Mouse (Mus musculus): ENCODE results near the gene Slc10a1. TPM values are rescaled to one million over a fixed set of nuclear protein-coding genes. Genes with fewer than 3 reads are reported as not detected.

Slc10a1 gene
- polyA plus RNA-seq (2014; fragmentation: Nextera tagmentation; extraction: Ambion mirVana), result 0.43 and 0.44 TPM in 2 replicates

DNA sequence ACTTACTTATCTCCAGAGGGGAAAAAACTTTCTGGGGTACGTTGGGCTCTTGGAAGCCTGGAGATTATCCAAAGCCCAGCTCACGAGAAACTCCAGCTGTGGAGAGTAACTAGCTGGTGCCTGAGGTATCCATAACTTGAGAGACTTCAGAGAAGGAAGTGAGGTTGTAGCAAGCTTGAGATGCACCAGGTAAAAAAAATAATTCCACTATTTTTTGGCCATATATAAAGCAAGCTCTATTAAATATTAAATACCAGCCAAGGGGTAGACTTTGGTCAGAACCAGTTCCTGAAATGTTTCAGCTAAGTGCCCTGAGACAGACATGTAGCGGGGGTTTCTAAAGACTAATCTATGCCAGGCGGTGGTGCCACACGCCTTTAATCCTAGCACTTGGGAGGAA, at the start of gene Slc10a1:
Gene Slc10a1, minus strand, starts transcription at position 101 of the 400 bp plus-strand sequence.
- no peaks in the 10 kb centered on the region for H3K4me1 ChIP-seq (ENCODE audit: control insufficient read depth, insufficient read depth, low read length)
- no peak within 1 kb of the TSS for H3K4me2 ChIP-seq (ENCODE audit: low read depth)
- no peak within 1 kb of the TSS for H3K4me3 ChIP-seq (ENCODE audit: low read depth, low read length)
- DNase-seq (ENCODE audit: low spot score) (no peak), ATAC-seq (ENCODE audit: insufficient read depth, low FRiP score, low TSS enrichment) (no peak)
- no peaks in the 10 kb centered on the region for H3K9me3 ChIP-seq (ENCODE audit: control insufficient read depth, low read length)
- H3K27ac ChIP-seq (ENCODE audit: low read depth, low read length), result no peak within 1 kb of the TSS
- no peaks in the 10 kb centered on the region for H3K27me3 ChIP-seq (ENCODE audit: control insufficient read depth, insufficient read depth, low read length)
- H3K36me3 ChIP-seq (ENCODE audit: control insufficient read depth, insufficient read depth, low read length), result no peaks in the 10 kb centered on the region
- WGBS, result 88% methylated on average over 5 of the region's 5 CpGs
- no peak within 1 kb of the TSS for H3K9ac ChIP-seq (ENCODE audit: low read length)

DNA sequence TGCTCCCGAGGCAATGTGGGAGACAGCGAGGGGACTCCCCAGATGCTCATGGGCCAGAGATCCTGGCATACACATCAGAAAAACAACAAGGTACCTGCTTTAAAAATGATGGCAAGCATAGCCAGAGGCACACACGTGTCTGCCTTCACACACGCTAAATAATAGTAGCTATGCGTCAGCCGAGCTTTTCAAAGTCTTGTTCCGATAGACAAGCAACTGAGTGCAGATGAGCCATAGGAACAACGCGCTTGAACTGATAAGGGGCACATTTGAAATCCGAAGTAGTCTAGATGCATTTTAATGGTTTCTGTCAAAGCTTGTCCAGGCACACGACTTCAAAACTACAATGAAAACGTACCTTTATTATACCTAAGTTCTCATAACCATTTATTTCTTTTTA, 49.1 kb upstream of the Slc10a1 start:
- Histone ChIP-seq H3K27ac (ENCODE audit: low read depth, low read length) (no peak overlapping the region), H3K9me3 (ENCODE audit: control insufficient read depth, low read length) (no peaks in the 10 kb centered on the region), H3K36me3 (ENCODE audit: control insufficient read depth, insufficient read depth, low read length) (no peaks in the 10 kb centered on the region), H3K4me3 (ENCODE audit: low read depth, low read length) (no peak overlapping the region), H3K4me2 (ENCODE audit: low read depth) (no peak overlapping the region), H3K27me3 (ENCODE audit: control insufficient read depth, insufficient read depth, low read length) (no peaks in the 10 kb centered on the region), H3K4me1 (ENCODE audit: control insufficient read depth, insufficient read depth, low read length) (no peaks in the 10 kb centered on the region), H3K9ac (ENCODE audit: low read length) (no peak overlapping the region)
- DNase-seq (ENCODE audit: low spot score) (no peak), ATAC-seq (ENCODE audit: insufficient read depth, low FRiP score, low TSS enrichment) (no peak)
- 91% methylated on average over 12 of the region's 12 CpGs for WGBS

- H3K4me1 ChIP-seq (ENCODE audit: control insufficient read depth, insufficient read depth, low read length), result peaks cover 4% of the 10 kb centered on the region
- no peak for DNase-seq (ENCODE audit: low spot score)
- 82% methylated on average over 11 of the region's 11 CpGs for WGBS
- no peak overlapping the region for H3K27ac ChIP-seq (ENCODE audit: low read depth, low read length)
- H3K9ac ChIP-seq (ENCODE audit: low read length), result no peak overlapping the region
- H3K9me3 ChIP-seq (ENCODE audit: control insufficient read depth, low read length), result no peaks in the 10 kb centered on the region
- H3K4me3 ChIP-seq (ENCODE audit: low read depth, low read length), result no peak overlapping the region
- H3K4me2 ChIP-seq (ENCODE audit: low read depth), result no peak overlapping the region
- no peaks in the 10 kb centered on the region for H3K36me3 ChIP-seq (ENCODE audit: control insufficient read depth, insufficient read depth, low read length)
- H3K27me3 ChIP-seq (ENCODE audit: control insufficient read depth, insufficient read depth, low read length), result no peaks in the 10 kb centered on the region
- ATAC-seq (ENCODE audit: insufficient read depth, low FRiP score, low TSS enrichment), result no peak
These were observed 45.0 kb upstream of the Slc10a1 start for GRCm38 (mm10) chr12:81013496-81013895.

GRCm38 (mm10) chr12:81011994-81012393, 43.5 kb upstream of the Slc10a1 start:
- H3K4me3 ChIP-seq (ENCODE audit: low read depth, low read length), result no peak overlapping the region
- no peaks in the 10 kb centered on the region for H3K36me3 ChIP-seq (ENCODE audit: control insufficient read depth, insufficient read depth, low read length)
- H3K27ac ChIP-seq (ENCODE audit: low read depth, low read length), result no peak overlapping the region
- H3K27me3 ChIP-seq (ENCODE audit: control insufficient read depth, insufficient read depth, low read length), result no peaks in the 10 kb centered on the region
- peaks cover 4% of the 10 kb centered on the region for H3K4me1 ChIP-seq (ENCODE audit: control insufficient read depth, insufficient read depth, low read length)
- WGBS, result 89% methylated on average over 2 of the region's 2 CpGs
- H3K9ac ChIP-seq (ENCODE audit: low read length), result no peak overlapping the region
- ATAC-seq (ENCODE audit: insufficient read depth, low FRiP score, low TSS enrichment), result no peak
- H3K9me3 ChIP-seq (ENCODE audit: control insufficient read depth, low read length), result no peaks in the 10 kb centered on the region
- DNase-seq (ENCODE audit: low spot score), result no peak
- no peak overlapping the region for H3K4me2 ChIP-seq (ENCODE audit: low read depth)

- H3K27me3 ChIP-seq (ENCODE audit: control insufficient read depth, insufficient read depth, low read length), result no peaks in the 10 kb centered on the region
- no peak overlapping the region for H3K27ac ChIP-seq (ENCODE audit: low read depth, low read length)
- no peaks in the 10 kb centered on the region for H3K9me3 ChIP-seq (ENCODE audit: control insufficient read depth, low read length)
- no peaks in the 10 kb centered on the region for H3K36me3 ChIP-seq (ENCODE audit: control insufficient read depth, insufficient read depth, low read length)
- no peak for ATAC-seq (ENCODE audit: insufficient read depth, low FRiP score, low TSS enrichment)
- 12% methylated on average over 3 of the region's 3 CpGs for WGBS
- no peak for DNase-seq (ENCODE audit: low spot score)
- H3K4me2 ChIP-seq (ENCODE audit: low read depth), result no peak overlapping the region
- no peak overlapping the region for H3K4me3 ChIP-seq (ENCODE audit: low read depth, low read length)
- no peak overlapping the region for H3K9ac ChIP-seq (ENCODE audit: low read length)
- peaks cover 4% of the 10 kb centered on the region for H3K4me1 ChIP-seq (ENCODE audit: control insufficient read depth, insufficient read depth, low read length)
These were observed 41.3 kb upstream of the Slc10a1 start for GRCm38 (mm10) chr12:81009813-81010212.

DNA sequence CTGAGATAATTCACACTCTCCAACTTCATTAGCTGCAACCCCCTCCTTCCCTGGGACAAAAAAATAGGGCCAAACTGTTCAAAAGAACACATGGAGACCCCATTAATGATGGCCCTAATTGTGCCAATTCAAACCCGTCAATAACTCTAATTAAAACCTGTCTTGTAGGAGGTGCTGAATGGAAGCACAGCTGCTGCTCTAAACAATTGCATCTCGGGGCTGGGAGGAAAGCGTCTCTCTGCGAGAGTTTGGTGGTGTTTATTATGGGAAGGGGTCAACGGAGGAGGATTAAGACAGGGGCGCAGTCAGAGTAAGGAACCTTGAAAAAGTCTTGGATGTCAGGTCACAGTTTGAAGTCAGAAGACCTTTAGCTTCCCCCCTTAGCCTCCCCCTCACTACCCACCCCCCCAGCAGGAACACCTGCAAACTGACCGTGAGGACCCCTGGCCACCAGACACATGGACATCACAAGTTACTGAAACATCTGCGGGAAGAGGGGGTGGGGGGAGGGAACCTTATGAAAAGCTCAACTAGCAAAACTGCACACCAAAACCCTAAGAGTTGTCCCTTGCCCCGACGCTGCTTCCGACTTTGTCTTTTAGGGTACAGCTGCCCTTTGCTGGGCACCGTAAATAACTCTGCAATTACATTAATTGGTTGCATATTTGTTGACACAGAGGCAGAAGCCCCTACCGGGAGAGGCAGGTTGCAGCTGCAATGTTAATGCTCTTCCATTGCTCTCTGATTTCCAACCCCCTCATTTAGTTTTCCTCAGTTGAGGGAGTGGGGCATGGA, 34.5 kb upstream of the Slc10a1 start:
- 0 out of 2 replicates have a peak, but pooled peaks cover 2% of the 10 kb centered on the region for H3K27me3 ChIP-seq (ENCODE audit: control insufficient read depth, insufficient read depth, low read length)
- H3K4me2 ChIP-seq (ENCODE audit: low read depth), result no peak overlapping the region; the same call in 1 of the 2 replicates
- no peak overlapping the region for H3K9ac ChIP-seq (ENCODE audit: low read length)
- no peak overlapping the region for H3K27ac ChIP-seq (ENCODE audit: low read depth, low read length)
- H3K9me3 ChIP-seq (ENCODE audit: control insufficient read depth, low read length), result no peaks in the 10 kb centered on the region
- DNase-seq (ENCODE audit: low spot score) (no peak), ATAC-seq (ENCODE audit: insufficient read depth, low FRiP score, low TSS enrichment) (no peak)
- 6% methylated on average over 13 of the region's 13 CpGs for WGBS
- no peaks in the 10 kb centered on the region for H3K36me3 ChIP-seq (ENCODE audit: control insufficient read depth, insufficient read depth, low read length)
- peaks cover 8% of the 10 kb centered on the region; the same call in 1 of the 2 replicates for H3K4me1 ChIP-seq (ENCODE audit: control insufficient read depth, insufficient read depth, low read length)
- no peak overlapping the region for H3K4me3 ChIP-seq (ENCODE audit: low read depth, low read length)

GRCm38 (mm10) chr12:81000924-81001323, 32.4 kb upstream of the Slc10a1 start:
- Histone ChIP-seq H3K27ac (ENCODE audit: low read depth, low read length) (no peak overlapping the region), H3K27me3 (ENCODE audit: control insufficient read depth, insufficient read depth, low read length) (0 out of 2 replicates have a peak, but pooled peaks cover 2% of the 10 kb centered on the region), H3K36me3 (ENCODE audit: control insufficient read depth, insufficient read depth, low read length) (no peaks in the 10 kb centered on the region), H3K4me1 (ENCODE audit: control insufficient read depth, insufficient read depth, low read length) (peaks cover 12% of the 10 kb centered on the region; the same call in 1 of the 2 replicates), H3K4me2 (ENCODE audit: low read depth) (no peak overlapping the region), H3K9me3 (ENCODE audit: control insufficient read depth, low read length) (no peaks in the 10 kb centered on the region), H3K9ac (ENCODE audit: low read length) (no peak overlapping the region), H3K4me3 (ENCODE audit: low read depth, low read length) (no peak overlapping the region)
- DNase-seq (ENCODE audit: low spot score) (no peak), ATAC-seq (ENCODE audit: insufficient read depth, low FRiP score, low TSS enrichment) (no peak)
- WGBS, result 80% methylated on average over 4 of the region's 4 CpGs

DNA sequence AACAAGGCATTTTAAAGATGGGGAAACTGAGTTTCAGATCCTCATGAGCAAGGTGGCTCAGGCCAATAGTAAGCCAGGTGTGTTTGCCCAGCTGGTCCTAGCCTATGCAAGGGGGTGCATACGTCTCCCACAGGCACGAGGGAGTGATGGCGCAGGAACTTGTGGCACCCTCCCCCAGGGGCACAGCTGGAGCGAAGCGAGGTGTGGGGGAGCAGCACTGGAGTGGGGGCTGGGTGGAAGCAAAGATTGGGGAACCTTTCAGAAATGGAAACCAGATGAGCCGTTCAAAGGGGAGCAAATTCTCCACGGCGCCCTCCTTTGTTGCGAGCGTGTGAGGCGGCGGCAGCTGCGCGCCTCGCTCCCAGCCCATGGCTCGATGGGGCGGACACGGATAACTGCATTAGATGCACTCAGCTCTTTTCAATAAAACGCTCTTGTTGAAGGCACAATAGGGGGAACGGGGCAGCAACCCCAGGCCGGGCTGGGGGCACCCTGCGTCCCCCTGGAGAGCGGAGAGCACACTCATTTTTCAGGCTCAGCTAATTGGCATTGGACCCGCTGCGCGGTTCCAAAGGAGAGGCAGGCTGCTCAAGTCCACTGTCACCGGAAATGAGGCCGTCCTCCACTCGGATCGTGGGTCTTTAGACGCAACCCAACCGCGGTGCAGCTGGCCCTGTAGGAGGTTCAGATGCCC, 30.2 kb upstream of the Slc10a1 start:
- Histone ChIP-seq H3K4me1 (ENCODE audit: control insufficient read depth, insufficient read depth, low read length) (peaks cover 10% of the 10 kb centered on the region; the same call in 1 of the 2 replicates), H3K9ac (ENCODE audit: low read length) (peak overlapping the region; percentile 41), H3K27me3 (ENCODE audit: control insufficient read depth, insufficient read depth, low read length) (0 out of 2 replicates have a peak, but pooled peaks cover 2% of the 10 kb centered on the region), H3K36me3 (ENCODE audit: control insufficient read depth, insufficient read depth, low read length) (no peaks in the 10 kb centered on the region), H3K4me3 (ENCODE audit: low read depth, low read length) (peak overlapping the region; percentile 21), H3K9me3 (ENCODE audit: control insufficient read depth, low read length) (no peaks in the 10 kb centered on the region), H3K27ac (ENCODE audit: low read depth, low read length) (peak overlapping the region; percentile 56), H3K4me2 (ENCODE audit: low read depth) (peak overlapping the region; percentile 25)
- DNase-seq (ENCODE audit: low spot score), result peak; percentile 79
- WGBS, result 5% methylated on average over 33 of the region's 33 CpGs
- ATAC-seq (ENCODE audit: insufficient read depth, low FRiP score, low TSS enrichment), result peak; percentile 82

Measured in neural tube, embryonic 11.5 days (tissue).